Mouse (Mus musculus): ENCODE measurements around the gene Mien1.

The Mien1 gene

DNA sequence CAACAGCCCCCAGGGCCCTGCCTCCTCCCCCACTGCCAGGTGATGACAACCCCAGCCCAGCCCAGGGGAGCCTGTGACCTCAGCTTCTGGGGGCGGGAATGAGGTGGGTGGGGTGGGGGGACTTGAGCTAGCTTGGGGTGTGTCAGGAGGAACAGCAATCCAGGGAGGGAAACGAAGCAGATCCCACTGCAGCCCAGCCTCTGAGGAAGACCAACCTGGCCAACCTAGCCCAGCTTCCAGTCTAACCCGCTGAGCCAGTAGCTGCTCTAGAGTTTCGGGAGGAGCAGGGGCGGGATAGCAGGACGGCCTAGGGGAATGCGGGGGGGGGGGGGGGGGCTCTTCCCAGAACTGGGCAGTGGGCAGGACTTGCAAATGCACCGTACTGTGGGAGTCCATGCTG lies 46.8 kb downstream of the Mien1 start:
- no peak for ATAC-seq (ENCODE audit: insufficient number of reproducible peaks, low FRiP score, low TSS enrichment)

DNA sequence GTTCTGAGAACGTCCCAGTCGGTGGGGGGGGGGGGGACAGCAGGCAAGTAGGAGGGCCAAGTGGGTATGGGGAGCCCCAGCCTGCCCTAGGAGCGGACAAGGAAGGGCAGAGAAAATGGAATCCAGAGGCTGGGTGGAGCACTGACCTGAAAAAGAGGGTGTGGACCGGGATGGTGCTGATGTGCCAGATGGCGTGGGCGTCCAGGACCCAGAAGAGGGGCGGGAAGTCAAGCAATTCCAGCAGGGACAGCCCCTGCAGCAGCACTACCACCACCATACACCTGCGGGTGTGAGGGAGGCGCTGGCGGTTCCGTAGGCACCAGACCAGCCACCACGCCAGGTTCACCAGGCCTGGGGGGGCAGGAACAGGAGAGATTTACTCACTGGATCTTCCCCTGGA lies 48.6 kb downstream of the Mien1 start:
- no peak for ATAC-seq (ENCODE audit: insufficient number of reproducible peaks, low FRiP score, low TSS enrichment)

DNA sequence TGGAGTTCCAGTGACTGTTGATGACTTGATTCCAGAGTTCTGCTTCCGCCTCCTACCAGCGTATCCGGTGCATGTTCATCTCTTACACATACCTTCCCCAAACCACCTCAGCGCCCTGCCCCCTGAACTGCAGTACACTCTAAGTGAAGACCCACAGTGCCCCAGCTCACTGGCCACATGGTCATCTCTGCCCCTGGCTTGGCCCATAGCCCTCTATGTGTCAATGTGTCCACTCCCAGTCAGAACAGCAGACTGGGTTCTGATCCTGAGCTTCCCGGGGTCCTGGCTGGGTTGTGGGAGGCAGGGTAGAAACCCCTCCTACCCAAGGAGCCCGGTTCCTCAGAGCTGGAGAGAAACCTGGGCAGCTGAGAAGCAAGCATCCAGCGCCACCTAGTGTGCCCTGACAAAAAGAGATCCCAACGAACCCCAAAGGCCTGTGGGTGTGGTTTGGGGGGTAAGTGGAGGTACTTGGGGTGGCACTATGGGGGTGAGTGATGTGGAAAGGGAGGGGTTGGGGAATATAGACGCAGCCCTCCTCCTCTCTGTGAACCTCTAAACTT lies 49.5 kb downstream of the Mien1 start:
- no peak for ATAC-seq (ENCODE audit: insufficient number of reproducible peaks, low FRiP score, low TSS enrichment)

DNA sequence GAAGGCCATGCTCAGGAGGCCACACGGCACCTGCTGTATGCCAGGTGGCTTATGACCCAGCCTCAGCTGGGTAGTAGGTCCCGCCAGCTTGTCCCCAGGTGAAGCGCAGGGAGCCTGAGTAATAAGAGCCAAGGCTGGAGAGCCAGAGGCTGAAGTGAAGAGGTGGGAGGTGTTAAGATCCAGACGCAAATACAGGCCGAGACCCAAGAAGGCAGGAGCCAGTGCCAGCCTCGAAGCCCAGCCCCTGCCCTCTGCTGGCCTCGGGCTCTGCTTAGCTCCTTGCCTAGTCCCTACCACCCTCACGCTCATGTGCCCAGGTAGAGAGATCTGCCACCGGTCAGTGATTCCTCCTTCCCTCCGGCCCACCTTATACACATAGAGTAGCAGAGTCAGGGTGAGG lies 50.5 kb downstream of the Mien1 start:
- ATAC-seq (ENCODE audit: insufficient number of reproducible peaks, low FRiP score, low TSS enrichment), result no peak

Data from cerebellum, adult (tissue).